10 mouse cellular contexts compared by ENCODE assay signal in genomic region chr13:41345756-41346155, GRCm38 (mm10).
DNase-seq lines count a peak whose midpoint lies in the region; ATAC-seq and TF ChIP-seq lines count a peak whose summit lies in the region.
"Had no signal": no experiment of that assay in that cellular context is flagged by ENCODE, and none has a peak within 500 bp of the region (broad histone marks: within the 10 kb centered on the region; RNA-seq: fewer than 3 reads in every experiment).

No protein-coding gene starts in this region.

- peaks cover 0 to 57% of the 10 kb centered on the region in 2 experiments for H3K36me3 ChIP-seq in CH12.LX (replicated peaks in 1 of 2; ENCODE audit: control insufficient read depth in 1 of 2, insufficient read depth in 1 of 2, low read length in 1 of 2)
- H3K36me3 ChIP-seq in heart, embryonic 13.5 days = peaks cover 8% of the 10 kb centered on the region; the same call in 1 of the 2 replicates
- H3K36me3 ChIP-seq in kidney, adult 2 months (ENCODE audit: control insufficient read depth, insufficient read depth, low read length) = no peaks in the 10 kb centered on the region; the same call in 1 of the 2 replicates
- H3K36me3 ChIP-seq: midbrain, embryonic 13.5 days had no signal

- no peak overlapping the region for H3K4me3 ChIP-seq in CH12.LX (replicated peaks in 1 of 3; ENCODE audit: low read depth in 2 of 3, low read length in 2 of 3, poor library complexity in 1 of 3)
- no peak overlapping the region for H3K4me3 ChIP-seq in heart, embryonic 13.5 days
- H3K4me3 ChIP-seq in kidney, adult 2 months (ENCODE audit: insufficient read depth, low read depth, low read length) = no peak overlapping the region
- H3K4me3 ChIP-seq: forebrain, embryonic 13.5 days; midbrain, embryonic 13.5 days had no signal

- H3K27me3 ChIP-seq in CH12.LX (replicated peaks) = no peaks in the 10 kb centered on the region
- H3K27me3 ChIP-seq in heart, embryonic 13.5 days (replicated peaks) = no peaks in the 10 kb centered on the region
- H3K27me3 ChIP-seq in kidney, adult 2 months (replicated peaks; ENCODE audit: control insufficient read depth, insufficient read depth, low read length) = no peaks in the 10 kb centered on the region
- H3K27me3 ChIP-seq: forebrain, embryonic 13.5 days; midbrain, embryonic 13.5 days had no signal

- TF ChIP-seq CTCF in CH12.LX (conservative IDR thresholded peaks at IDR 0.05 in 1 of 2, IDR thresholded peaks at IDR 0.05 in 1 of 2; ENCODE audit: low read depth in 2 of 2, low read length in 2 of 2) = no peak
- no peak for TF ChIP-seq CTCF in kidney, adult 2 months (conservative IDR thresholded peaks at IDR 0.05; ENCODE audit: insufficient read depth, insufficient read length, low read depth, low read length)

- peak; percentile 63 for ATAC-seq in heart, embryonic 13.5 days (ENCODE audit: extremely low read depth, insufficient number of reproducible peaks, low FRiP score, low TSS enrichment)
- ATAC-seq: midbrain, embryonic 13.5 days had no signal

- TF ChIP-seq POLR2A in CH12.LX (IDR thresholded peaks at IDR 0.05; ENCODE audit: low read depth, low read length) = no peak
- no peak for TF ChIP-seq POLR2A in kidney, adult 2 months (IDR thresholded peaks at IDR 0.05; ENCODE audit: low read depth, low read length)

- peaks cover 0 to 66% of the 10 kb centered on the region in 2 experiments; a peak in 3 of 4 replicates for H3K4me1 ChIP-seq in CH12.LX (ENCODE audit: control insufficient read depth in 1 of 2, insufficient read depth in 2 of 2)
- H3K4me1 ChIP-seq in heart, embryonic 13.5 days = peaks cover 80% of the 10 kb centered on the region
- peaks cover 72% of the 10 kb centered on the region for H3K4me1 ChIP-seq in kidney, adult 2 months (ENCODE audit: control insufficient read depth, insufficient read depth, low read length)

- TF ChIP-seq EP300 in CH12.LX (IDR thresholded peaks at IDR 0.05; ENCODE audit: low read length) = no peak

- 50% methylated on average over 7 of the region's 7 CpGs for WGBS in heart, embryonic 13.5 days
- 55% methylated on average over 7 of the region's 7 CpGs for WGBS in kidney, adult 2 months

- H3K79me2 ChIP-seq in CH12.LX (replicated peaks; ENCODE audit: control insufficient read depth, extremely low read depth, insufficient read depth, poor library complexity, severe bottlenecking) = peaks cover 8% of the 10 kb centered on the region

- in situ Hi-C loops in CH12.LX (cut with MboI; ENCODE audit: low pct_ligation_motif_present, low pct_unique_long_range_greater_than_20kb, low sequenced_read_pairs) = no loop called here

- dilution Hi-C loops in CH12.LX (cut with MboI; ENCODE audit: extremely low pct_ligation_motif_present, extremely low pct_unique_long_range_greater_than_20kb, low sequenced_read_pairs) = no loop called here

- DNase-seq in CH12.LX (ENCODE audit: extremely low read depth) = peak; percentile 74
- DNase-seq in kidney, adult 2 months = peak; percentile 76
- DNase-seq in lung, postnatal 36 days = peak; percentile 89
- no peak for DNase-seq in urinary bladder, postnatal 10 days (ENCODE audit: low spot score)
- DNase-seq in ovary, postnatal 14 days (ENCODE audit: low spot score) = no peak
- DNase-seq in testis, postnatal 10 days (ENCODE audit: low spot score) = no peak
- DNase-seq in spleen, postnatal 4 days (ENCODE audit: low spot score in 2 of 2) = no peak

- H3K9ac ChIP-seq in CH12.LX (ENCODE audit: insufficient read depth, low read depth) = no peak overlapping the region
- no peak overlapping the region for H3K9ac ChIP-seq in heart, embryonic 13.5 days
- H3K9ac ChIP-seq: forebrain, embryonic 13.5 days; midbrain, embryonic 13.5 days had no signal

- H3K4me2 ChIP-seq in CH12.LX (ENCODE audit: insufficient read depth, low read depth, poor library complexity, severe bottlenecking) = no peak overlapping the region
- H3K4me2 ChIP-seq in heart, embryonic 13.5 days = peak overlapping the region; percentile 45
- H3K4me2 ChIP-seq: forebrain, embryonic 13.5 days; midbrain, embryonic 13.5 days had no signal

- no peak overlapping the region for H3K27ac ChIP-seq in CH12.LX (ENCODE audit: insufficient read depth, low read depth)
- H3K27ac ChIP-seq in heart, embryonic 13.5 days (replicated peaks) = peak overlapping the region; percentile 81
- H3K27ac ChIP-seq in kidney, adult 2 months (ENCODE audit: insufficient read depth, low read depth, low read length) = peak overlapping the region; percentile 28
- H3K27ac ChIP-seq: forebrain, embryonic 13.5 days; midbrain, embryonic 13.5 days had no signal

- TF ChIP-seq RAD21 in CH12.LX (IDR thresholded peaks at IDR 0.05; ENCODE audit: low read depth, low read length) = no peak; the same call in 1 of the 2 replicates

- H3K9me3 ChIP-seq in CH12.LX (replicated peaks; ENCODE audit: low read length) = no peaks in the 10 kb centered on the region
- H3K9me3 ChIP-seq in heart, embryonic 13.5 days = no peaks in the 10 kb centered on the region
- H3K9me3 ChIP-seq: forebrain, embryonic 13.5 days; midbrain, embryonic 13.5 days had no signal

TF ChIP-seq in CH12.LX, 34 proteins besides CTCF, POLR2A, EP300 and RAD21:
- TF ChIP-seq ETS1 (conservative IDR thresholded peaks at IDR 0.05; ENCODE audit: low read depth, low read length) (peak; percentile 81), MEF2A (IDR thresholded peaks at IDR 0.05; ENCODE audit: borderline replicate concordance, low read depth, low read length) (peak; percentile 40; the same call in 1 of the 2 replicates), MYC (IDR thresholded peaks at IDR 0.05; ENCODE audit: low read depth, low read length) (no peak), MAX (IDR thresholded peaks at IDR 0.05; ENCODE audit: low read length) (no peak), JUND (conservative IDR thresholded peaks at IDR 0.05; ENCODE audit: low read depth, low read length) (peak; percentile 61; the same call in 1 of the 2 replicates), BHLHE40 (IDR thresholded peaks at IDR 0.05; ENCODE audit: low read depth, low read length) (peak; percentile 85)

Comparison
In these comparisons a context has a peak if more than half of its experiments do, and no peak if none do; other contexts are left out.
1. DNase-seq: peak in CH12.LX (single experiment), kidney, adult 2 months (single experiment) and lung, postnatal 36 days (single experiment); none in urinary bladder, postnatal 10 days (single experiment), ovary, postnatal 14 days (single experiment), testis, postnatal 10 days (single experiment) and spleen, postnatal 4 days (0 of 2).